Mouse (Mus musculus): ENCODE results near the gene Prelid3b. TPM values are rescaled to one million over a fixed set of nuclear protein-coding genes. Genes with fewer than 3 reads are reported as not detected.

Prelid3b gene
- polyA plus RNA-seq, 1 experiment from 2014 or later = 134 TPM

GRCm38 (mm10) chr2:174450353-174450752 is 22.5 kb downstream of the Prelid3b start, which contains the start of gene Tubb1:
Tubb1 (plus strand) TSS chr2:174450695.
- Histone ChIP-seq H3K4me3 (ENCODE audit: low read depth, low read length) (no peak within 1 kb of the TSS), H3K27ac (replicated peaks; ENCODE audit: low read depth, low read length) (no peak within 1 kb of the TSS), H3K4me2 (ENCODE audit: low read depth, low read length) (no peak within 1 kb of the TSS), H3K9ac (replicated peaks; ENCODE audit: low read length) (no peak within 1 kb of the TSS), H3K27me3 (ENCODE audit: control insufficient read depth, insufficient read depth, low read length) (no peaks in the 10 kb centered on the region), H3K9me3 (replicated peaks; ENCODE audit: control insufficient read depth, low read length) (no peaks in the 10 kb centered on the region), H3K36me3 (replicated peaks; ENCODE audit: control insufficient read depth, insufficient read depth, low read depth, low read length) (no peaks in the 10 kb centered on the region), H3K4me1 (ENCODE audit: control insufficient read depth, insufficient read depth, low read length) (no peaks in the 10 kb centered on the region)
- no peak for DNase-seq (ENCODE audit: low spot score)
- ATAC-seq (replicated peaks; ENCODE audit: insufficient number of reproducible peaks, low FRiP score, low TSS enrichment, low read depth) = peak; percentile 42; the same call in 1 of the 2 replicates
- 79% methylated on average over 4 of the region's 4 CpGs for WGBS

GRCm38 (mm10) chr2:174448405-174448804 is 24.5 kb downstream of the Prelid3b start:
- no peaks in the 10 kb centered on the region for H3K36me3 ChIP-seq (replicated peaks; ENCODE audit: control insufficient read depth, insufficient read depth, low read depth, low read length)
- H3K27me3 ChIP-seq (ENCODE audit: control insufficient read depth, insufficient read depth, low read length) = no peaks in the 10 kb centered on the region
- 90% methylated on average over 4 of the region's 4 CpGs for WGBS
- no peaks in the 10 kb centered on the region for H3K9me3 ChIP-seq (replicated peaks; ENCODE audit: control insufficient read depth, low read length)
- H3K4me3 ChIP-seq (ENCODE audit: low read depth, low read length) = no peak overlapping the region
- no peak overlapping the region for H3K4me2 ChIP-seq (ENCODE audit: low read depth, low read length)
- ATAC-seq (replicated peaks; ENCODE audit: insufficient number of reproducible peaks, low FRiP score, low TSS enrichment, low read depth) (no peak), DNase-seq (ENCODE audit: low spot score) (no peak)
- no peak overlapping the region for H3K9ac ChIP-seq (replicated peaks; ENCODE audit: low read length)
- H3K4me1 ChIP-seq (ENCODE audit: control insufficient read depth, insufficient read depth, low read length) = no peaks in the 10 kb centered on the region
- H3K27ac ChIP-seq (replicated peaks; ENCODE audit: low read depth, low read length) = no peak overlapping the region

- Histone ChIP-seq H3K9ac (replicated peaks; ENCODE audit: low read length) (no peak overlapping the region), H3K4me3 (ENCODE audit: low read depth, low read length) (no peak overlapping the region), H3K27me3 (ENCODE audit: control insufficient read depth, insufficient read depth, low read length) (no peaks in the 10 kb centered on the region), H3K9me3 (replicated peaks; ENCODE audit: control insufficient read depth, low read length) (no peaks in the 10 kb centered on the region), H3K4me2 (ENCODE audit: low read depth, low read length) (no peak overlapping the region), H3K27ac (replicated peaks; ENCODE audit: low read depth, low read length) (no peak overlapping the region), H3K36me3 (replicated peaks; ENCODE audit: control insufficient read depth, insufficient read depth, low read depth, low read length) (no peaks in the 10 kb centered on the region), H3K4me1 (ENCODE audit: control insufficient read depth, insufficient read depth, low read length) (no peaks in the 10 kb centered on the region)
- no peak for DNase-seq (ENCODE audit: low spot score)
- 60% methylated on average over 8 of the region's 8 CpGs for WGBS
- ATAC-seq (replicated peaks; ENCODE audit: insufficient number of reproducible peaks, low FRiP score, low TSS enrichment, low read depth) = no peak
These were observed 26.0 kb downstream of the Prelid3b start for GRCm38 (mm10) chr2:174446905-174447304.

GRCm38 (mm10) chr2:174446492-174446891 is 26.4 kb downstream of the Prelid3b start:
- Histone ChIP-seq H3K27ac (replicated peaks; ENCODE audit: low read depth, low read length) (no peak overlapping the region), H3K4me1 (ENCODE audit: control insufficient read depth, insufficient read depth, low read length) (no peaks in the 10 kb centered on the region), H3K27me3 (ENCODE audit: control insufficient read depth, insufficient read depth, low read length) (no peaks in the 10 kb centered on the region), H3K9me3 (replicated peaks; ENCODE audit: control insufficient read depth, low read length) (no peaks in the 10 kb centered on the region), H3K4me2 (ENCODE audit: low read depth, low read length) (no peak overlapping the region), H3K4me3 (ENCODE audit: low read depth, low read length) (no peak overlapping the region), H3K9ac (replicated peaks; ENCODE audit: low read length) (no peak overlapping the region), H3K36me3 (replicated peaks; ENCODE audit: control insufficient read depth, insufficient read depth, low read depth, low read length) (no peaks in the 10 kb centered on the region)
- DNase-seq (ENCODE audit: low spot score) (no peak), ATAC-seq (replicated peaks; ENCODE audit: insufficient number of reproducible peaks, low FRiP score, low TSS enrichment, low read depth) (no peak)
- 51% methylated on average over 7 of the region's 7 CpGs for WGBS

GRCm38 (mm10) chr2:174445018-174445417 is 27.9 kb downstream of the Prelid3b start:
- no peak overlapping the region for H3K27ac ChIP-seq (replicated peaks; ENCODE audit: low read depth, low read length)

GRCm38 (mm10) chr2:174444359-174444758 is 28.5 kb downstream of the Prelid3b start:
- Histone ChIP-seq H3K36me3 (replicated peaks; ENCODE audit: control insufficient read depth, insufficient read depth, low read depth, low read length) (no peaks in the 10 kb centered on the region), H3K9me3 (replicated peaks; ENCODE audit: control insufficient read depth, low read length) (no peaks in the 10 kb centered on the region), H3K27me3 (ENCODE audit: control insufficient read depth, insufficient read depth, low read length) (no peaks in the 10 kb centered on the region), H3K4me1 (ENCODE audit: control insufficient read depth, insufficient read depth, low read length) (no peaks in the 10 kb centered on the region), H3K4me2 (ENCODE audit: low read depth, low read length) (no peak overlapping the region), H3K27ac (replicated peaks; ENCODE audit: low read depth, low read length) (no peak overlapping the region), H3K4me3 (ENCODE audit: low read depth, low read length) (no peak overlapping the region), H3K9ac (replicated peaks; ENCODE audit: low read length) (no peak overlapping the region)
- DNase-seq (ENCODE audit: low spot score) (no peak), ATAC-seq (replicated peaks; ENCODE audit: insufficient number of reproducible peaks, low FRiP score, low TSS enrichment, low read depth) (no peak)
- WGBS = 94% methylated on average over 7 of the region's 7 CpGs

More at GRCm38 (mm10) chr2:174445018-174445417, 27.9 kb downstream of the Prelid3b start:
- no peaks in the 10 kb centered on the region for H3K4me1 ChIP-seq (ENCODE audit: control insufficient read depth, insufficient read depth, low read length)
- WGBS = 76% methylated on average over 6 of the region's 6 CpGs
- ATAC-seq (replicated peaks; ENCODE audit: insufficient number of reproducible peaks, low FRiP score, low TSS enrichment, low read depth) (no peak), DNase-seq (ENCODE audit: low spot score) (no peak)
- H3K4me3 ChIP-seq (ENCODE audit: low read depth, low read length) = no peak overlapping the region
- H3K9me3 ChIP-seq (replicated peaks; ENCODE audit: control insufficient read depth, low read length) = no peaks in the 10 kb centered on the region
- no peaks in the 10 kb centered on the region for H3K27me3 ChIP-seq (ENCODE audit: control insufficient read depth, insufficient read depth, low read length)
- no peaks in the 10 kb centered on the region for H3K36me3 ChIP-seq (replicated peaks; ENCODE audit: control insufficient read depth, insufficient read depth, low read depth, low read length)
- H3K9ac ChIP-seq (replicated peaks; ENCODE audit: low read length) = no peak overlapping the region
- H3K4me2 ChIP-seq (ENCODE audit: low read depth, low read length) = no peak overlapping the region

- Histone ChIP-seq H3K9me3 (replicated peaks; ENCODE audit: control insufficient read depth, low read length) (no peaks in the 10 kb centered on the region), H3K4me2 (ENCODE audit: low read depth, low read length) (no peak overlapping the region), H3K4me3 (ENCODE audit: low read depth, low read length) (no peak overlapping the region), H3K27ac (replicated peaks; ENCODE audit: low read depth, low read length) (no peak overlapping the region), H3K36me3 (replicated peaks; ENCODE audit: control insufficient read depth, insufficient read depth, low read depth, low read length) (no peaks in the 10 kb centered on the region), H3K4me1 (ENCODE audit: control insufficient read depth, insufficient read depth, low read length) (no peaks in the 10 kb centered on the region), H3K27me3 (ENCODE audit: control insufficient read depth, insufficient read depth, low read length) (no peaks in the 10 kb centered on the region), H3K9ac (replicated peaks; ENCODE audit: low read length) (no peak overlapping the region)
- DNase-seq (ENCODE audit: low spot score) = no peak
- WGBS = 61% methylated on average over 2 of the region's 2 CpGs
- no peak for ATAC-seq (replicated peaks; ENCODE audit: insufficient number of reproducible peaks, low FRiP score, low TSS enrichment, low read depth)
These were observed 29.8 kb downstream of the Prelid3b start for GRCm38 (mm10) chr2:174443046-174443445.

- Histone ChIP-seq H3K36me3 (replicated peaks; ENCODE audit: control insufficient read depth, insufficient read depth, low read depth, low read length) (no peaks in the 10 kb centered on the region), H3K9ac (replicated peaks; ENCODE audit: low read length) (no peak overlapping the region), H3K4me3 (ENCODE audit: low read depth, low read length) (no peak overlapping the region), H3K27ac (replicated peaks; ENCODE audit: low read depth, low read length) (no peak overlapping the region), H3K4me2 (ENCODE audit: low read depth, low read length) (no peak overlapping the region), H3K4me1 (ENCODE audit: control insufficient read depth, insufficient read depth, low read length) (no peaks in the 10 kb centered on the region), H3K9me3 (replicated peaks; ENCODE audit: control insufficient read depth, low read length) (no peaks in the 10 kb centered on the region), H3K27me3 (ENCODE audit: control insufficient read depth, insufficient read depth, low read length) (no peaks in the 10 kb centered on the region)
- ATAC-seq (replicated peaks; ENCODE audit: insufficient number of reproducible peaks, low FRiP score, low TSS enrichment, low read depth) (no peak), DNase-seq (ENCODE audit: low spot score) (no peak)
- WGBS = 87% methylated on average over 9 of the region's 9 CpGs
These were observed 30.4 kb downstream of the Prelid3b start for GRCm38 (mm10) chr2:174442460-174442859.

Measured in embryonic facial prominence, embryonic 11.5 days (tissue).